Mouse (Mus musculus) hindbrain, embryonic 15.5 days (tissue): ENCODE measurements at regions not wholly inside any gene's neighbourhood (a gene's known extent, or its start where the extent isn't known, plus 50 kb on each side); places are given as distances from the start of the nearest gene placed in this dataset.

Source experiments
- ATAC-seq: fragments of 200-750 bp; cut with Nextera tagmentation; 2 replicates; pipeline ENCODE4 v1.8.0; 2017; ENCODE audit warnings: low read depth, moderate number of reproducible peaks, moderate TSS enrichment; ENCODE audit not compliant: low FRiP score
- H3K27ac ChIP-seq: fragments of 300-500 bp; sonication (generic); replicated peaks from 2 replicates; pipeline ENCODE4 v1.5.1; 2015; ENCODE audit warnings: mild to moderate bottlenecking, inconsistent platforms
- H3K27me3 ChIP-seq: fragments of 300-500 bp; sonication (generic); 2 replicates; pipeline ENCODE4 v1.6.1; 2015; ENCODE audit warnings: control low read depth, inconsistent platforms
- H3K36me3 ChIP-seq: fragments of 300-500 bp; sonication (generic); 2 replicates; pipeline ENCODE4 v1.6.1; 2015; ENCODE audit warnings: control low read depth, inconsistent platforms
- H3K4me1 ChIP-seq: fragments of 300-500 bp; sonication (generic); replicated peaks from 2 replicates; pipeline ENCODE4 v1.6.1; 2015; ENCODE audit warnings: control low read depth, inconsistent platforms
- H3K4me2 ChIP-seq: fragments of 300-500 bp; sonication (generic); 2 replicates; pipeline ENCODE4 v1.6.1; 2015; ENCODE audit warnings: moderate library complexity, mild to moderate bottlenecking, inconsistent platforms
- H3K4me3 ChIP-seq: fragments of 300-500 bp; sonication (generic); 2 replicates; pipeline ENCODE4 v1.5.1; 2015; ENCODE audit warnings: mild to moderate bottlenecking, inconsistent platforms
- H3K9ac ChIP-seq: fragments of 300-500 bp; sonication (generic); 2 replicates; pipeline ENCODE4 v1.6.1; 2015; ENCODE audit warnings: inconsistent platforms
- H3K9me3 ChIP-seq: fragments of 300-500 bp; sonication (generic); 2 replicates; pipeline ENCODE4 v1.6.1; 2016; ENCODE audit warnings: control low read depth, inconsistent platforms
- WGBS: fragments of 180-500 bp; shearing (Covaris S2); methylation state at CpG from one replicate; pipeline ENCODE4 v1.1.7; 2015; 5-methylcytosine and 5-hydroxymethylcytosine counted together

DNA sequence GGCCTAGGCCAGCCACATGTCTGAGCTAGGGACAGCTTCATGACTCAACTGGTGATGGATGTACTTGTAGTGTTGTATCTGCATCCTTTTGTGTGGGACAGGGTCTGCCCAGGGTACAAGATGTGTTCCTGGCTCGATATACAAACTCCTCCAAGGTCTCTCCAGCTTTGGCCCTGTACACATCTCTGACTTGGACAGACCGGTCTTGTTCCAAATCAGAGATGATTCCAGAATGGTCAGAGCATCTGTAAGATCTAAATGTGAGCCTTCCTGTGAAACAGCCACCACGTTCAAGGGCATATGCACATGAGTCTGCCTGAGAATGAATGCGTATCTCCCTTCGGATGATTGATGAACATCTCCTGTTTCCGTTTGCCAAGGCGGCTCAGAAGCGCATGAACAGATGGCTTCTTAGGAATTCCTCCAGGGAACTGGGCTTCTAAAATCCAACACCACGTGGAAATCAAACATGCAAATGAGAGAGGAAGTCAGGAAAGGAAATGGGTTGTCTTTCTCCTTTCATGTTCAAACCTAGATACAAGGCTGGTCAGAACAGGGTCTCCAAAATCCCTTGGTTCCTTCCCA lies 172.7 kb upstream of the Fstl4 start:
- Histone ChIP-seq H3K9me3 (no peaks in the 10 kb centered on the region), H3K27ac (no peak overlapping the region), H3K9ac (no peak overlapping the region), H3K27me3 (no peaks in the 10 kb centered on the region), H3K4me2 (no peak overlapping the region), H3K4me1 (peaks cover 6% of the 10 kb centered on the region; the same call in 1 of the 2 replicates), H3K36me3 (no peaks in the 10 kb centered on the region), H3K4me3 (no peak overlapping the region)
- WGBS: 61% methylated on average over 9 of the region's 9 CpGs
- no peak for ATAC-seq

DNA sequence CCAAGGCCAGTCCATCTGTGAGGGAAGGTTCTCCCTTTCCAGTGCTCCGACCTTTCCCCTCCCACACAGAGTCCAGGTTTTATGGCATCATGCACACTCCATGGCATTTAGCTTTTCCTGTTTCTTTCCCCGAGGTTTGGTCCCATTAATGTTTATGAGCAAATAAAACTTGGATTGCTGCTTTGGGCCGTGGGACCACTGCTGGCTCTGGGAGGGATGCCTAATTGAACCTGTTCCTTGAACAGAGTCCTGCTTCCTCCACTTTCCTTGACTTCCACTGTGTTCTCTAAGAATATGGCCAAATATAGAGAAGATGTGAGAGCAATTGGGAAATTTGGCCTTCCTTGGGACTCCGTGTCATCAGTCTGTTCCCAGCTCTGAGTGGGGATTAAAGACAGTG lies 170.3 kb upstream of the Fstl4 start:
- Histone ChIP-seq H3K27me3 (no peaks in the 10 kb centered on the region), H3K9me3 (no peaks in the 10 kb centered on the region), H3K36me3 (no peaks in the 10 kb centered on the region), H3K27ac (no peak overlapping the region), H3K4me3 (no peak overlapping the region), H3K9ac (no peak overlapping the region), H3K4me1 (no peaks in the 10 kb centered on the region; the same call in 1 of the 2 replicates), H3K4me2 (no peak overlapping the region)
- 88% methylated on average over 4 of the region's 4 CpGs for WGBS
- ATAC-seq: no peak

DNA sequence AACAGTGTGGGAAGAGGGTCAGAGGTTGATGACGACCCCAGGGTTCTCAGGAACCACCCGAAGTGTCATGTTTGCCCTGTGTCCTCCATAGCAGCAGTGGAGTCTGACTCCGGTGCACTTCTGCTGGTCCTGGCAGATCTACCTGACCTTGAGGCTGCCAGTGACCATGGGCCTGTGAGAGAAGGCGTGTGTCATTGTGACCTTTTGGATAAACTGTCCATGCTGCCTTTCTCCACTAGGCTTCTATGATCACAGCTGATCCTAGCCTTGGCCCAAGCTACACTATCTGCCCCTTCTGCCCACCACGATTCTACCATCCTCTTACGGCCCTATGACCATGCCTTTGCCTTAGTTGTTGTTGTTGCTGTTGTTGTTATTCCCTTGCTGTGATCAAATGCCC lies 163.2 kb upstream of the Fstl4 start:
- peaks cover 5% of the 10 kb centered on the region; the same call in 1 of the 2 replicates for H3K4me1 ChIP-seq
- H3K4me2 ChIP-seq: no peak overlapping the region
- no peak for ATAC-seq
- H3K36me3 ChIP-seq: no peaks in the 10 kb centered on the region
- H3K27ac ChIP-seq: no peak overlapping the region
- no peaks in the 10 kb centered on the region for H3K9me3 ChIP-seq
- H3K9ac ChIP-seq: no peak overlapping the region
- no peaks in the 10 kb centered on the region for H3K27me3 ChIP-seq
- 85% methylated on average over 6 of the region's 6 CpGs for WGBS
- H3K4me3 ChIP-seq: no peak overlapping the region

DNA sequence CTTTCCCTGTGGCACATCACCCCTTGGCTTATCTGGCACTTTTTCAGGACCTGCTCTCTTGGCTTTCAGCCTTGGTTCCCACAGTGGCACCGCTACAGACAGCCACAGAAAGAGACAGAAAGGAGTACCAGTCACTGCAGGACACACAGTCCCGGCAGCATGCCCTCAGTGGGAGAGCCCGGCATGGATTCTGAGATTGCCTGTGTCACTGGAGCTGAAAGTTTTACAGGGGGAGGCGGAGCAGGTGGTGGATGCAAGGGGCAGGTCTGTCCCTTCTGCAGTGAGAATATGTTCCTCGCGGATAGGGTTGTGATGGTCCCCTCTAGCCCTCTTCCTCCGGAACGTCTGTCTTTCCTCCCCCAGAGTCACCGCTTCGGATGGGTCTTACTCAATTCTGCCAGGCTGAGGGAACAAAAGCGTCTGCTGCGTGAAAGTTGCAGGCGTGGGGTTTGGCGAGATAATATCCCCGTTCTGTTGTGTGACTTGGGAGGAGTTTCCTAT lies 162.3 kb upstream of the Fstl4 start:
- peaks cover 5% of the 10 kb centered on the region; the same call in 1 of the 2 replicates for H3K4me1 ChIP-seq

DNA sequence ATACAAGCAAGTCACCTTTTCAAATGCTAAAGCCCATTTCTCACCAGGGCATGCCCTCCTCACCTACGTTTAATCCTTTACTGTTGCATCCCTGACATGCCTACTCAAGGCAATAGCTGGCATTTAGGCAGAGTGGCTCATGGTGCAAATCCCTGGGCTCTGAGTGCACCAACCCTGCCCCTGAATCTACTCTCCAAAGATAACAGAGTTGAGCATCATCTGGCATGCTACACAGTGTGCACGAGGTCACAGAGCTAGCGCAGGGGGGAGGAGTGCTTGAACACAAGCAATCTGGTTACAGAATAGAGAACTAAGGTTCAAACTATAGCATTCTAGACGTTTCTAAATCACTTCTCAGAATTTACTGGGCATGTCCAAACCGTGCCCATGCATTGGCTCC lies 161.6 kb upstream of the Fstl4 start:
- Histone ChIP-seq H3K4me2 (no peak overlapping the region), H3K4me1 (peaks cover 5% of the 10 kb centered on the region; the same call in 1 of the 2 replicates), H3K27me3 (no peaks in the 10 kb centered on the region), H3K36me3 (no peaks in the 10 kb centered on the region), H3K27ac (no peak overlapping the region), H3K9me3 (no peaks in the 10 kb centered on the region), H3K9ac (no peak overlapping the region), H3K4me3 (no peak overlapping the region)
- 88% methylated on average over 5 of the region's 5 CpGs for WGBS
- ATAC-seq: no peak

More for the DNA sequence above, 162.3 kb upstream of the Fstl4 start:
- Histone ChIP-seq H3K9ac (no peak overlapping the region), H3K4me3 (no peak overlapping the region), H3K36me3 (no peaks in the 10 kb centered on the region), H3K27ac (no peak overlapping the region), H3K9me3 (no peaks in the 10 kb centered on the region), H3K4me2 (no peak overlapping the region), H3K27me3 (no peaks in the 10 kb centered on the region)
- ATAC-seq: no peak
- WGBS: 76% methylated on average over 15 of the region's 15 CpGs

DNA sequence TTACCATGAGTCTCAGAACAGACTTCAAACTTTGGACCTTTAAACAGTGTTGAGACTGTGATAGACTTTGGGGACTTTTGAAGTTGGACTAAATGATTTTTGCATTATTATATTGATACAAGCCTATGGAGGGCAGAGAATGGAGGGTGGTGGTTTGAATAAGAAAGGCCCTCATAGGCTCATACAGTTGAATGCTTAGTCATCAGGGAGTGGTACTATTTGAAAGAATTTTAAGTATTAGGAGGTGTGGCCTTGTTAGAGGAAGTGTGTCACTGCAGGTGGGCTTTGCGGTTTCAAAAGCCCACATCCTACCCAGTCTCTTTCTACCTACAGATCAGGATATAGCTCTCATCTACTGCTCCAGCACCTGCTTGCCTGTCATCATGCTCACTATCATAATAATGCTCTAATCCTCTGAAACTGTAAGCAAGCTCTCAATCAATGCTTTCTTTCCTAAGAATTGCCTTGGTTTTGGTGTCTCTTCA lies 153.7 kb upstream of the Fstl4 start:
- H3K4me2 ChIP-seq: no peak overlapping the region
- no peak overlapping the region for H3K27ac ChIP-seq
- 0 out of 2 replicates have a peak, but pooled peaks cover 3% of the 10 kb centered on the region for H3K4me1 ChIP-seq
- H3K9me3 ChIP-seq: peaks cover 11% of the 10 kb centered on the region; the same call in 1 of the 2 replicates
- no peak overlapping the region for H3K9ac ChIP-seq
- H3K27me3 ChIP-seq: no peaks in the 10 kb centered on the region
- WGBS: 100% methylated on average over 1 of the region's 1 CpGs
- H3K4me3 ChIP-seq: no peak overlapping the region
- H3K36me3 ChIP-seq: no peaks in the 10 kb centered on the region
- no peak for ATAC-seq

DNA sequence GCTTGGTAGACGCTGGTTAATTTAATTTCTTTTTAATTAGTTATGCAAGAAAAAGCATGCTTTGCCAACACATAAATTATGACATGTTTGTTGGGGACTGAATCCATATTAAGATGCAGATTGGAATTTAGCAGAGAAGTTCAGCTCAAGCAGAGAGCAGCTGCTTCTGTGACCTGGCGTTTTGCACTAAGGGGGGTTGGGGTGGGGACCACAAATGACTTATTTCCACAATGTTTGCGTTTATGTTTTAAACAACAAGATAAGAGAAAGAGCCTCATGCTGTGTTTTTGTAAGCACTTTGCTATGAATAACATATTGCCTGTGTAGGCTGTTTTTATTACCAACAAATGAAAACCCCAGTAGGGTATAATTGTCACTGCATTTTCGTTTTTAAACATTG lies 148.8 kb upstream of the Fstl4 start:
- Histone ChIP-seq H3K4me3 (no peak overlapping the region), H3K9ac (no peak overlapping the region), H3K27ac (no peak overlapping the region), H3K27me3 (no peaks in the 10 kb centered on the region), H3K4me2 (no peak overlapping the region), H3K4me1 (peaks cover 23% of the 10 kb centered on the region), H3K9me3 (no peaks in the 10 kb centered on the region), H3K36me3 (no peaks in the 10 kb centered on the region)
- no peak for ATAC-seq
- 36% methylated on average over 4 of the region's 4 CpGs for WGBS

DNA sequence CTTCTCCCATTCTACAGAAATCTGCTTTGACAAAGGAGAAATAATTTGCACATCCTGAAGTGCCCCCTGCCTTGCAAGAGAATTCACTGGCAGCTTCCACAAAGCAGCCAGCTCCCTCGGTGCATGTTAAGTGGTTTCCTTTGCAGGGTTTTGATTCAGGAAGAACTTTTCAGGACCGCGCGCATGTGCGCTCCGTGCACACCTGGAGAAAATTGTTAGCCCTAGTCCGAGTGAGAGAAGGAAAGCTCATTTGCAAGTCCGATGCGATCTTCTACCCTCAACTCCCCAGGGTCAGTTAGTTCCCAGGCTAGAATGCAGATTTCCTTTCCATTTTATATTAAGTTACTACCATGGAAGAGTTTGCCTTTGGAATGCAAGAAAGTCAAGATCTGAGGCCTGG lies 145.8 kb upstream of the Fstl4 start:
- Histone ChIP-seq H3K9me3 (no peaks in the 10 kb centered on the region), H3K36me3 (no peaks in the 10 kb centered on the region), H3K4me1 (peaks cover 23% of the 10 kb centered on the region), H3K27ac (no peak overlapping the region), H3K4me3 (no peak overlapping the region), H3K9ac (no peak overlapping the region), H3K4me2 (no peak overlapping the region), H3K27me3 (no peaks in the 10 kb centered on the region)
- WGBS: 22% methylated on average over 9 of the region's 9 CpGs
- ATAC-seq: no peak

DNA sequence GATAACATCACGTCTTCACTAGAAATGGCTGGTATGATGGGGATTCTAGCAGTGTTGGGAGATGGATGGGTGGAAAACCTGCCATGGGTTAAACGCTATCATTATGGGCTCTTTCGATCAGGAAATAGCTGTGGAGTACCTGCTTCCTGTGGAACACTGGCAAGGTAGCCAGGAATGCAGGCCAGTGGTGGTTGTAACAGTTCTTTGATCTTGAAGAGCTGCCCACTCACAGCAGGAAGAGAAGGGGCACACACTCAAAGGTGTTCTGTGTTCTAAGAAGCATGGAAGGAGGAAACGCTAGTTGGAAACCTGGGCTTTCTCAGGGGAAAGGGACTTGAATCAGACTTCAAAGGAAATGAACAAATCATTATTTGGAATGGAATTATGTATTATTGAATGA lies 141.6 kb upstream of the Fstl4 start:
- Histone ChIP-seq H3K4me3 (no peak overlapping the region), H3K36me3 (no peaks in the 10 kb centered on the region), H3K9me3 (no peaks in the 10 kb centered on the region), H3K27ac (0 out of 2 replicates have a peak overlapping the region, but pooled peaks have one; percentile 12), H3K4me1 (peaks cover 12% of the 10 kb centered on the region), H3K9ac (no peak overlapping the region), H3K4me2 (no peak overlapping the region), H3K27me3 (no peaks in the 10 kb centered on the region)
- 63% methylated on average over 4 of the region's 4 CpGs for WGBS
- ATAC-seq: no peak

DNA sequence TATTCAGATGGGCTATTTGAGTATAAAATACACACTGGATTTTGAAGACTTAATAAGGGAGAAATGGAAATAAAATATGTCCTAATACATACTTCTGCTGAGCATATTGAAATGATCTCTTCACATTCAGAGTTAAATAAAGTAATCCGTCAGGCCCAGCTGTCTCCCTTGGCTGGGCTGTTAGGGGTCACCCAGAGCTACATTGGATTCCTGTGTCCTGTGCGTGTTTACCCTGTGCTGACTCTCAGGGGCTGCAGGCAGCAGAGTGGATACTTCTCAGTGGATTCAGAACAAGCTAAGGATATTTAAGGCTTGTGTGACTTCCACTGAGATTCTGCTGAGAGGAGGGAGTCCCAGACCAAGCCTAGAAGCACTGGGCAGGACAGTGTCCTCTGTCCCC lies 135.6 kb upstream of the Fstl4 start:
- no peaks in the 10 kb centered on the region for H3K4me1 ChIP-seq
- ATAC-seq: no peak
- H3K27me3 ChIP-seq: no peaks in the 10 kb centered on the region
- H3K36me3 ChIP-seq: no peaks in the 10 kb centered on the region
- no peak overlapping the region for H3K27ac ChIP-seq
- WGBS: 74% methylated on average over 2 of the region's 2 CpGs
- no peaks in the 10 kb centered on the region for H3K9me3 ChIP-seq
- no peak overlapping the region for H3K9ac ChIP-seq
- no peak overlapping the region for H3K4me2 ChIP-seq
- H3K4me3 ChIP-seq: no peak overlapping the region

DNA sequence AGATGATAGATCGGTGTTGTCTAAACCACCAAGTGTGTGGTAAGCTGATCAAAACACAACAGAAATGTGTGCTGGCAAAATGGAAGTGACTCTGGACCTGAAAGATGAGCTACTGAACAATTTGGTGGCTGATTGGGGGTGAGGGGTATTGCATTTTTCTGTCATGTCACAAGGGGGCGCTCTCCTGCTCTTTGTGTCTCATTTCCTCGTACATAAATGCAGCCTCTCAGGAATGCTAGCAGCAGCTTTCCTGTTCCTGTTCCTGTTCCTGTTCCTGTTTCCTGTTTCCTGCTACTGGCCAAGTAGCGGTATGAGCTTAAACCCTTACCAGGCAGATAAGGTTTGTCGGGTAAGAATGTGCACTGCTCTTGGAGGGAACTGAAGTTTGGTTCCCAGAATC lies 134.7 kb upstream of the Fstl4 start:
- Histone ChIP-seq H3K27me3 (no peaks in the 10 kb centered on the region), H3K9ac (no peak overlapping the region), H3K4me2 (no peak overlapping the region), H3K4me1 (no peaks in the 10 kb centered on the region), H3K9me3 (no peaks in the 10 kb centered on the region), H3K27ac (no peak overlapping the region), H3K4me3 (no peak overlapping the region), H3K36me3 (no peaks in the 10 kb centered on the region)
- WGBS: 56% methylated on average over 5 of the region's 5 CpGs
- ATAC-seq: no peak

DNA sequence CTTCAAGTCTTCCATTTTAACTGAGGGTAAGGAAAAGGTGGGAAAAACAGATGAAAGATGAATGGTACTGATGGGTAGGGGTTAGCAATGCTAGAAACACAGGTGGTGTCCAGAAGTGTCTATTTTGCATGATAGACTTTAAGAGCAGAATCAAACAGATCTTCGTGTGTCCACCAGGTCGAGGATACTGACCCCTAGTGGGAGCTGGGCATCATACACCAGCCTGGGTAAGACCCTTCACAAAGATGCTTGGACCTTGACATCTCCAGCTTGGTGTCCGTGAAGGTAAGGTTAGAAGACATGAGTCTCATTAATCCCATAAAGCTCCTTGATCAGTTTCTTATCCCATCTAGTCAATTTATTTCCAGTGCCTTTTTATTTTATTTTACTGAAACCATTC lies 132.9 kb upstream of the Fstl4 start:
- Histone ChIP-seq H3K9ac (no peak overlapping the region), H3K27ac (no peak overlapping the region), H3K4me2 (no peak overlapping the region), H3K27me3 (no peaks in the 10 kb centered on the region), H3K36me3 (no peaks in the 10 kb centered on the region), H3K4me1 (peaks cover 13% of the 10 kb centered on the region), H3K4me3 (no peak overlapping the region), H3K9me3 (no peaks in the 10 kb centered on the region)
- no peak for ATAC-seq
- 63% methylated on average over 3 of the region's 3 CpGs for WGBS

DNA sequence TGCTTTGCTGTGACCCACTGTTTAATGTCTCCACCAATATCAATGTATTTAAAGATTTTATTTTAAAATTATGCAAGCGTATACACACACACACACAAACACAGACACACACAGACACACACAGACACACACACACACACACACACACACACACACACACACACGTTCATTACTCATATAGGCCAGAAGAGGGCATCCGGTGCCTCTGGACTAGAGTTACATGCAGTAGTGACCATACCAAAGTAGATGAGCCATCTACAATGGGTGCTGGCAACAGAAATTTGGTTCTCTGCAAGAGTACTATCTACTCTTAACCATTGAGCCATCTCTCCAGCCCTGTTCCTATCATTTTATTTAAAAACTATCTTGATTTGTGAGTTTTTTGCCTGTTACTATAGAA lies 130.2 kb upstream of the Fstl4 start:
- WGBS: 80% methylated on average over 3 of the region's 3 CpGs
- Histone ChIP-seq H3K4me3 (no peak overlapping the region), H3K36me3 (no peaks in the 10 kb centered on the region)

More for the DNA sequence above, 130.2 kb upstream of the Fstl4 start:
- Histone ChIP-seq H3K4me1 (peaks cover 17% of the 10 kb centered on the region), H3K27ac (no peak overlapping the region), H3K9me3 (no peaks in the 10 kb centered on the region), H3K27me3 (no peaks in the 10 kb centered on the region), H3K9ac (no peak overlapping the region), H3K4me2 (no peak overlapping the region)
- no peak for ATAC-seq
